In the genomic region with DNA sequence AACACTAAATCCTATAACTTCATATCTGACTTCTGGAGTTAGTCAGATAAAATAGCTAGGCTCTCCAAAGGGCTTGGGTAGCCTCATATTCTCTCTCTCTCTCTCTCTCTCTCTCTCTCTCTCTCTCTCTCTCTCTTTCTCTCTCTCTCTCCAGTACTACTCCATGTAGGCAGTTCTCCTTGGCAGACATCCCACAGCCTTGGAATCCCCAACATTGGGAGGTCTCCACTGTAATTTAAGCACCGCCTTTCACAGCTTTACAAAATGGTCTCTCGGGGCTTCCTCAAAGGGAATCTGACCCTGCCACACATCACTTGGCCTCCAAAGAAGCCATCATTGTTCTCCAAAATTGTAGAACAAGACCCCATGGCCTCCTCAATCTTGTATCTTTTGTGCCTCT, we compare ENCODE assay signal across 29 mouse cellular contexts. TPM values are rescaled to one million over a fixed set of nuclear protein-coding genes. Genes with fewer than 3 reads are reported as not detected.
A peak's percentile ranks its signal among the peaks of the same experiment; 100 is the strongest.
DNase-seq lines count a peak whose midpoint lies in the region; ATAC-seq and TF ChIP-seq lines count a peak whose summit lies in the region.
"Had no signal": no experiment of that assay in that cellular context is flagged by ENCODE, and none has a peak within 500 bp of the region (broad histone marks: within the 10 kb centered on the region; RNA-seq: fewer than 3 reads in every experiment).

No protein-coding gene starts in this region.

- DNase-seq in cerebellum, postnatal 10 days, result peak; percentile 15 to 26
- no peak for DNase-seq in cerebellum, adult 18-20 months
- peak; percentile 45 for DNase-seq in hindbrain, postnatal 0 days (ENCODE audit: low spot score)
- DNase-seq in lung, embryonic 14.5 days, result peak; percentile 82
- DNase-seq in lung, postnatal 0 days (ENCODE audit: low spot score), result no peak
- DNase-seq in right cerebral cortex, postnatal 14 days, result peak; percentile 22
- DNase-seq in right cerebral cortex, postnatal 36 days (ENCODE audit: low spot score in 2 of 2), result no peak
- DNase-seq: adrenal gland, postnatal 14 days; cerebellum, adult 9-10 months; gastrocnemius, postnatal 10 days; kidney, adult 11 months; layer of hippocampus, postnatal 36 days; lung, postnatal 14 days had no signal

- H3K9ac ChIP-seq in hindbrain, postnatal 0 days (replicated peaks; ENCODE audit: low read length), result no peak overlapping the region
- no peak overlapping the region for H3K9ac ChIP-seq in hindbrain, embryonic 12.5 days
- no peak overlapping the region for H3K9ac ChIP-seq in lung, embryonic 14.5 days
- H3K9ac ChIP-seq in lung, postnatal 0 days (replicated peaks; ENCODE audit: low read depth), result no peak overlapping the region
- H3K9ac ChIP-seq: heart, embryonic 12.5 days; kidney, embryonic 15.5 days; limb, embryonic 15.5 days; liver, embryonic 14.5 days; midbrain, embryonic 13.5 days; neural tube, embryonic 13.5 days had no signal

- no peak overlapping the region for H3K4me2 ChIP-seq in hindbrain, postnatal 0 days (ENCODE audit: low read depth, low read length)
- H3K4me2 ChIP-seq in hindbrain, embryonic 12.5 days (replicated peaks), result no peak overlapping the region
- H3K4me2 ChIP-seq in lung, embryonic 14.5 days, result no peak overlapping the region
- H3K4me2 ChIP-seq in lung, postnatal 0 days (replicated peaks; ENCODE audit: low read depth, low read length), result no peak overlapping the region
- H3K4me2 ChIP-seq: heart, embryonic 12.5 days; kidney, embryonic 15.5 days; limb, embryonic 15.5 days; midbrain, embryonic 13.5 days; neural tube, embryonic 13.5 days had no signal

- no peak for TF ChIP-seq EP300 in lung, postnatal 0 days (IDR thresholded peaks at IDR 0.05)

- TF ChIP-seq CTCF in hindbrain, postnatal 0 days (IDR thresholded peaks at IDR 0.05; ENCODE audit: low read depth), result no peak
- no peak for TF ChIP-seq CTCF in lung, embryonic 14.5 days (IDR thresholded peaks at IDR 0.05; ENCODE audit: low read depth)
- TF ChIP-seq CTCF in lung, postnatal 0 days (IDR thresholded peaks at IDR 0.05), result no peak

- H3K27me3 ChIP-seq in hindbrain, postnatal 0 days (ENCODE audit: insufficient read depth, low read length), result no peaks in the 10 kb centered on the region
- H3K27me3 ChIP-seq in hindbrain, embryonic 12.5 days, result no peaks in the 10 kb centered on the region
- no peaks in the 10 kb centered on the region for H3K27me3 ChIP-seq in lung, embryonic 14.5 days (ENCODE audit: insufficient read depth, low read length)
- no peaks in the 10 kb centered on the region for H3K27me3 ChIP-seq in lung, postnatal 0 days (replicated peaks; ENCODE audit: insufficient read depth, low read length)
- H3K27me3 ChIP-seq: heart, embryonic 12.5 days; kidney, embryonic 15.5 days; limb, embryonic 15.5 days; midbrain, embryonic 13.5 days; neural tube, embryonic 13.5 days had no signal

- no peaks in the 10 kb centered on the region for H3K36me3 ChIP-seq in hindbrain, postnatal 0 days (ENCODE audit: insufficient read depth, low read length)
- H3K36me3 ChIP-seq in hindbrain, embryonic 12.5 days, result no peaks in the 10 kb centered on the region
- no peaks in the 10 kb centered on the region for H3K36me3 ChIP-seq in lung, embryonic 14.5 days (ENCODE audit: insufficient read depth)
- H3K36me3 ChIP-seq in lung, postnatal 0 days (ENCODE audit: insufficient read depth, low read length), result no peaks in the 10 kb centered on the region
- H3K36me3 ChIP-seq: heart, embryonic 12.5 days; kidney, embryonic 15.5 days; limb, embryonic 15.5 days; midbrain, embryonic 13.5 days; neural tube, embryonic 13.5 days had no signal

- no peak overlapping the region for H3K27ac ChIP-seq in hindbrain, postnatal 0 days
- H3K27ac ChIP-seq in hindbrain, embryonic 12.5 days, result no peak overlapping the region
- no peak overlapping the region for H3K27ac ChIP-seq in lung, embryonic 14.5 days (ENCODE audit: low read depth)
- no peak overlapping the region for H3K27ac ChIP-seq in lung, postnatal 0 days (ENCODE audit: low read length)
- H3K27ac ChIP-seq: kidney, embryonic 15.5 days; limb, embryonic 15.5 days; liver, embryonic 14.5 days; midbrain, embryonic 13.5 days; neural tube, embryonic 13.5 days had no signal

- no peaks in the 10 kb centered on the region for H3K9me3 ChIP-seq in hindbrain, postnatal 0 days (ENCODE audit: low read length)
- H3K9me3 ChIP-seq in hindbrain, embryonic 12.5 days (replicated peaks), result no peaks in the 10 kb centered on the region
- no peaks in the 10 kb centered on the region for H3K9me3 ChIP-seq in lung, embryonic 14.5 days (ENCODE audit: low read depth, low read length)
- H3K9me3 ChIP-seq in lung, postnatal 0 days (ENCODE audit: low read length), result no peaks in the 10 kb centered on the region
- H3K9me3 ChIP-seq: heart, embryonic 12.5 days; kidney, embryonic 15.5 days; limb, embryonic 15.5 days; midbrain, embryonic 13.5 days; neural tube, embryonic 13.5 days had no signal

- 27% methylated on average over 2 of the region's 2 CpGs for whole genome bisulfite sequencing in hindbrain, postnatal 0 days
- 41% methylated on average over 2 of the region's 2 CpGs for WGBS in hindbrain, embryonic 12.5 days
- WGBS in lung, embryonic 14.5 days, result 53% methylated on average over 2 of the region's 2 CpGs
- 49% methylated on average over 2 of the region's 2 CpGs for WGBS in lung, postnatal 0 days

- H3K4me3 ChIP-seq in hindbrain, postnatal 0 days (ENCODE audit: low read length), result no peak overlapping the region
- H3K4me3 ChIP-seq in hindbrain, embryonic 12.5 days, result no peak overlapping the region
- H3K4me3 ChIP-seq in lung, embryonic 14.5 days (ENCODE audit: low read depth, low read length), result no peak overlapping the region
- H3K4me3 ChIP-seq in lung, postnatal 0 days (ENCODE audit: low read depth, low read length), result no peak overlapping the region
- H3K4me3 ChIP-seq: heart, embryonic 12.5 days; kidney, embryonic 15.5 days; limb, embryonic 15.5 days; midbrain, embryonic 13.5 days; myocyte; neural tube, embryonic 13.5 days had no signal

- no peaks in the 10 kb centered on the region for H3K4me1 ChIP-seq in hindbrain, postnatal 0 days (ENCODE audit: insufficient read depth, low read length)
- no peaks in the 10 kb centered on the region for H3K4me1 ChIP-seq in hindbrain, embryonic 12.5 days
- H3K4me1 ChIP-seq in lung, embryonic 14.5 days (ENCODE audit: insufficient read depth), result no peaks in the 10 kb centered on the region
- no peaks in the 10 kb centered on the region for H3K4me1 ChIP-seq in lung, postnatal 0 days (ENCODE audit: insufficient read depth, low read depth, low read length)
- H3K4me1 ChIP-seq: heart, embryonic 12.5 days; kidney, embryonic 15.5 days; midbrain, embryonic 13.5 days; neural tube, embryonic 13.5 days had no signal

- no peak for ATAC-seq in hindbrain, postnatal 0 days
- no peak for ATAC-seq in hindbrain, embryonic 12.5 days (ENCODE audit: low FRiP score)
- ATAC-seq in lung, embryonic 14.5 days (ENCODE audit: insufficient read depth), result no peak; the same call in 1 of the 2 replicates
- ATAC-seq in lung, postnatal 0 days, result no peak
- ATAC-seq: midbrain, embryonic 13.5 days had no signal

RNA-seq across cellular contexts. Expression of a gene that starts 22.1 kb away (rescaled TPM):
- not detected in 2 replicates for total RNA-seq in hindbrain, postnatal 0 days (2014; rRNA removed)
- polyA plus RNA-seq in hindbrain, postnatal 0 days (2015; fragmentation: Nextera tagmentation; extraction: Ambion mirVana), result 0.28 and 0.34 TPM in 2 replicates
- polyA plus RNA-seq in hindbrain, embryonic 12.5 days (2016; fragmentation: Nextera tagmentation; extraction: Ambion mirVana), result not detected in 2 replicates
- polyA plus RNA-seq in lung, embryonic 14.5 days (2014; fragmentation: Nextera tagmentation; extraction: Ambion mirVana), result not detected in 2 replicates
- not detected in 2 replicates for polyA plus RNA-seq in lung, postnatal 0 days (2015; fragmentation: Nextera tagmentation; extraction: Ambion mirVana)
- total RNA-seq: adrenal gland, postnatal 14 days; gastrocnemius, postnatal 10 days; heart, postnatal 10 days; layer of hippocampus, adult 18-20 months; layer of hippocampus, postnatal 36 days; megakaryocyte, adult 5-6 weeks had no signal
- polyA plus RNA-seq: embryonic facial prominence, embryonic 11.5 days; forebrain, embryonic 11.5 days; hindbrain, embryonic 11.5 days; kidney, embryonic 15.5 days; limb, embryonic 15.5 days; liver, embryonic 14.5 days; midbrain, embryonic 13.5 days; myocyte; neural tube, embryonic 13.5 days; small intestine, adult 2 months; thymus, postnatal 0 days had no signal

RNA-seq across cellular contexts. Expression of a gene that starts 54.3 kb away (rescaled TPM):
- 104 and 107 TPM in 2 replicates for total RNA-seq in hindbrain, postnatal 0 days (2014; rRNA removed)
- 17.0 and 17.7 TPM in 2 replicates for polyA plus RNA-seq in hindbrain, postnatal 0 days (2015; fragmentation: Nextera tagmentation; extraction: Ambion mirVana)
- 28.3 and 33.2 TPM in 2 replicates for polyA plus RNA-seq in hindbrain, embryonic 12.5 days (2016; fragmentation: Nextera tagmentation; extraction: Ambion mirVana)
- polyA plus RNA-seq in lung, embryonic 14.5 days (2014; fragmentation: Nextera tagmentation; extraction: Ambion mirVana), result 15.0 and 17.0 TPM in 2 replicates
- 12.7 and 13.6 TPM in 2 replicates for polyA plus RNA-seq in lung, postnatal 0 days (2015; fragmentation: Nextera tagmentation; extraction: Ambion mirVana)

Comparison
In these comparisons a context has a peak if more than half of its experiments do, and no peak if none do; other contexts are left out.
1. DNase-seq: peak in cerebellum, postnatal 10 days (2 of 2), hindbrain, postnatal 0 days (single experiment), lung, embryonic 14.5 days (single experiment) and right cerebral cortex, postnatal 14 days (single experiment); none in cerebellum, adult 18-20 months (0 of 2), lung, postnatal 0 days (single experiment) and right cerebral cortex, postnatal 36 days (0 of 2).